21 mouse cellular contexts compared by ENCODE assay signal in the genomic region with DNA sequence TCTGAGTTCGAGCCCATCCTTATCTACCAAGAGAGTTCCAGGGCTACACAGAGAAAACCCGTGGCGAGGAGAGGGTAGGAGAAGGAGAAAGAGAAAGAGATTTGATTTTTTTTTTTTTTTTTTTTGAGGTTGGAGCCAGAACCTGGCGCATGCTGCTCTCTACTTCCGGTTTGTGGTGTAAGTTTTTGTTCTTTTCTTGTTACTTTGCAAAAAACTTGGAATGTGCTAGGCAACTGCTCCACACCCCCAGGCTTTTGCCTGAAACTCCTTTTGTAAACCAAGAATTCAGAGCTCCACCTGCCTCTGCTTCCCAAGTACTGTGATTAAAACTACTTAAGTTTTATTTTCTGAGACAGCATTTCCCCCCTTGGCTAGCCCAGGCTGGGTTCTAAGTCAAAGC. TPM values are rescaled to one million over a fixed set of nuclear protein-coding genes. Genes with fewer than 3 reads are reported as not detected.
A peak's percentile ranks its signal among the peaks of the same experiment; 100 is the strongest.
DNase-seq lines count a peak whose midpoint lies in the region; ATAC-seq and TF ChIP-seq lines count a peak whose summit lies in the region.
"Had no signal": no experiment of that assay in that cellular context is flagged by ENCODE, and none has a peak within 500 bp of the region (broad histone marks: within the 10 kb centered on the region; RNA-seq: fewer than 3 reads in every experiment).

No protein-coding gene starts in this region.

- no peak for TF ChIP-seq POLR2A in kidney, adult 2 months (IDR thresholded peaks at IDR 0.05; ENCODE audit: low read depth, low read length)

- WGBS in liver, embryonic 13.5 days (ENCODE audit: insufficient replicate concordance), result 46% methylated on average over 5 of the region's 5 CpGs
- 42% methylated on average over 5 of the region's 5 CpGs for WGBS in liver, postnatal 0 days (ENCODE audit: insufficient replicate concordance)
- WGBS in kidney, adult 2 months, result 76% methylated on average over 5 of the region's 5 CpGs

- no peak for TF ChIP-seq CTCF in liver, postnatal 0 days (IDR thresholded peaks at IDR 0.05; ENCODE audit: low read depth)
- TF ChIP-seq CTCF in E14TG2a.4 (conservative IDR thresholded peaks at IDR 0.05; ENCODE audit: low read length), result no peak
- no peak for TF ChIP-seq CTCF in kidney, adult 2 months (conservative IDR thresholded peaks at IDR 0.05; ENCODE audit: insufficient read depth, insufficient read length, low read depth, low read length)

- no peak overlapping the region for H3K9ac ChIP-seq in liver, embryonic 13.5 days
- no peak overlapping the region for H3K9ac ChIP-seq in liver, postnatal 0 days (replicated peaks)
- H3K9ac ChIP-seq: embryonic facial prominence, embryonic 13.5 days; hindbrain, embryonic 13.5 days had no signal

- TF ChIP-seq EP300 in liver, postnatal 0 days (IDR thresholded peaks at IDR 0.05; ENCODE audit: low read depth), result no peak

- no peak overlapping the region for H3K4me3 ChIP-seq in liver, embryonic 13.5 days (replicated peaks)
- no peak overlapping the region for H3K4me3 ChIP-seq in liver, postnatal 0 days (ENCODE audit: low read depth, low read length)
- H3K4me3 ChIP-seq in E14TG2a.4 (replicated peaks; ENCODE audit: low read length), result peak overlapping the region; percentile 74
- no peak overlapping the region for H3K4me3 ChIP-seq in kidney, adult 2 months (ENCODE audit: insufficient read depth, low read depth, low read length)
- H3K4me3 ChIP-seq: hindbrain, embryonic 13.5 days had no signal

- peaks cover 53% of the 10 kb centered on the region for H3K4me1 ChIP-seq in liver, embryonic 13.5 days (replicated peaks)
- H3K4me1 ChIP-seq in liver, postnatal 0 days (ENCODE audit: insufficient read depth), result peaks cover 37% of the 10 kb centered on the region
- peaks cover 93% of the 10 kb centered on the region for H3K4me1 ChIP-seq in E14TG2a.4 (replicated peaks; ENCODE audit: low read depth, low read length)
- H3K4me1 ChIP-seq in kidney, adult 2 months (ENCODE audit: control insufficient read depth, insufficient read depth, low read length), result peaks cover 6% of the 10 kb centered on the region; the same call in 1 of the 2 replicates

- no peak for DNase-seq in liver, embryonic 13.5 days
- DNase-seq in liver, postnatal 0 days, result no peak
- DNase-seq in R1 (ENCODE audit: low read depth, low spot score), result peak; percentile 83
- no peak for DNase-seq in cerebellum, adult 18-20 months
- DNase-seq in kidney, adult 2 months, result no peak
- DNase-seq in kidney, adult 9 months, result no peak
- DNase-seq: adrenal gland, adult 8-10 months; adrenal gland, postnatal 36 days; cerebellum, adult 8-10 months; cerebellum, postnatal 25 days; heart, adult 18-20 months; heart, postnatal 14 days; kidney, adult 8-10 months had no signal

- no peaks in the 10 kb centered on the region for H3K9me3 ChIP-seq in liver, embryonic 13.5 days (replicated peaks)
- no peaks in the 10 kb centered on the region for H3K9me3 ChIP-seq in liver, postnatal 0 days (ENCODE audit: low read length)
- H3K9me3 ChIP-seq in E14TG2a.4 (ENCODE audit: low read length), result no peaks in the 10 kb centered on the region
- H3K9me3 ChIP-seq: embryonic facial prominence, embryonic 13.5 days; heart, embryonic 10.5 days; hindbrain, embryonic 13.5 days had no signal

- no peak for ATAC-seq in liver, embryonic 13.5 days (ENCODE audit: low read depth)
- no peak for ATAC-seq in liver, postnatal 0 days
- ATAC-seq: forebrain, embryonic 14.5 days; Patski had no signal

- H3K27ac ChIP-seq in liver, embryonic 13.5 days, result no peak overlapping the region
- no peak overlapping the region for H3K27ac ChIP-seq in liver, postnatal 0 days (ENCODE audit: low read depth)
- H3K27ac ChIP-seq in kidney, adult 2 months (ENCODE audit: insufficient read depth, low read depth, low read length), result no peak overlapping the region
- H3K27ac ChIP-seq: embryonic facial prominence, embryonic 13.5 days; heart, embryonic 10.5 days; hindbrain, embryonic 13.5 days had no signal

- H3K36me3 ChIP-seq in liver, embryonic 13.5 days, result no peaks in the 10 kb centered on the region
- no peaks in the 10 kb centered on the region for H3K36me3 ChIP-seq in liver, postnatal 0 days (replicated peaks; ENCODE audit: insufficient read depth, low read length)
- H3K36me3 ChIP-seq in E14TG2a.4 (ENCODE audit: insufficient read depth, low read length), result no peaks in the 10 kb centered on the region
- H3K36me3 ChIP-seq in kidney, adult 2 months (ENCODE audit: control insufficient read depth, insufficient read depth, low read length), result no peaks in the 10 kb centered on the region
- H3K36me3 ChIP-seq: embryonic facial prominence, embryonic 13.5 days; heart, embryonic 10.5 days; hindbrain, embryonic 13.5 days had no signal

- H3K4me2 ChIP-seq in liver, embryonic 13.5 days, result 0 out of 2 replicates have a peak overlapping the region, but pooled peaks have one; percentile 76
- no peak overlapping the region for H3K4me2 ChIP-seq in liver, postnatal 0 days (ENCODE audit: low read depth, low read length)

- H3K27me3 ChIP-seq in liver, embryonic 13.5 days, result no peaks in the 10 kb centered on the region
- no peaks in the 10 kb centered on the region for H3K27me3 ChIP-seq in liver, postnatal 0 days (ENCODE audit: insufficient read depth, low read length)
- H3K27me3 ChIP-seq in E14TG2a.4 (ENCODE audit: insufficient read depth, low read length), result no peaks in the 10 kb centered on the region
- no peaks in the 10 kb centered on the region for H3K27me3 ChIP-seq in kidney, adult 2 months (replicated peaks; ENCODE audit: control insufficient read depth, insufficient read depth, low read length)
- H3K27me3 ChIP-seq: CH12.LX; embryonic facial prominence, embryonic 13.5 days; Patski had no signal

RNA-seq across cellular contexts. Expression of a gene that starts 8.7 kb away (rescaled TPM):
- not detected in 2 replicates for polyA plus RNA-seq in liver, embryonic 13.5 days (2015; fragmentation: Nextera tagmentation; extraction: Ambion mirVana)
- polyA plus RNA-seq in liver, postnatal 0 days (2015; fragmentation: Nextera tagmentation; extraction: Ambion mirVana), result not detected in 2 replicates
- 0.06 and 0.08 TPM in 2 replicates for polyA plus RNA-seq in kidney, adult 2 months (2012; rRNA removed)
- polyA plus RNA-seq: embryonic facial prominence, embryonic 13.5 days; heart, embryonic 10.5 days; heart, embryonic 14.5 days had no signal

RNA-seq across cellular contexts. Expression of a gene that starts 23.2 kb away (rescaled TPM):
- 6.6 and 8.2 TPM in 2 replicates for polyA plus RNA-seq in liver, embryonic 13.5 days (2015; fragmentation: Nextera tagmentation; extraction: Ambion mirVana)
- polyA plus RNA-seq in liver, postnatal 0 days (2015; fragmentation: Nextera tagmentation; extraction: Ambion mirVana), result 12.4 and 13.1 TPM in 2 replicates
- 63.2 and 90.6 TPM in 2 replicates for polyA plus RNA-seq in kidney, adult 2 months (2012; rRNA removed)

RNA-seq across cellular contexts. Expression of a gene that starts 30.1 kb away (rescaled TPM):
- 23.0 and 24.2 TPM in 2 replicates for polyA plus RNA-seq in liver, embryonic 13.5 days (2015; fragmentation: Nextera tagmentation; extraction: Ambion mirVana)
- 12.0 and 12.8 TPM in 2 replicates for polyA plus RNA-seq in liver, postnatal 0 days (2015; fragmentation: Nextera tagmentation; extraction: Ambion mirVana)
- 9.9 and 12.7 TPM in 2 replicates for polyA plus RNA-seq in kidney, adult 2 months (2012; rRNA removed)

RNA-seq across cellular contexts. Expression of a gene that starts 48.5 kb away (rescaled TPM):
- 21.3 and 23.6 TPM in 2 replicates for polyA plus RNA-seq in liver, embryonic 13.5 days (2015; fragmentation: Nextera tagmentation; extraction: Ambion mirVana)
- 7.6 and 8.3 TPM in 2 replicates for polyA plus RNA-seq in liver, postnatal 0 days (2015; fragmentation: Nextera tagmentation; extraction: Ambion mirVana)
- polyA plus RNA-seq in kidney, adult 2 months (2012; rRNA removed), result 9.6 and 10.9 TPM in 2 replicates
